Mouse (Mus musculus) cerebellum, adult 9-10 months (tissue): Measurements from ENCODE around the gene Fam166b.

Experiments
- DNase-seq: peaks from one replicate; pipeline ENCODE4 v3.0.0; 2022

The Fam166b gene

GRCm38 (mm10) chr4:43428946-43429345 lies at the start of gene Fam166b:
TSS of gene Fam166b (minus strand) at chr4:43429134.
- DNase-seq: no peak

GRCm38 (mm10) chr4:43478534-43478858 lies 49.6 kb upstream of the Fam166b start:
- DNase-seq: no peak

GRCm38 (mm10) chr4:43477857-43478533 lies 49.1 kb upstream of the Fam166b start:
- peak; percentile 92 for DNase-seq

DNA sequence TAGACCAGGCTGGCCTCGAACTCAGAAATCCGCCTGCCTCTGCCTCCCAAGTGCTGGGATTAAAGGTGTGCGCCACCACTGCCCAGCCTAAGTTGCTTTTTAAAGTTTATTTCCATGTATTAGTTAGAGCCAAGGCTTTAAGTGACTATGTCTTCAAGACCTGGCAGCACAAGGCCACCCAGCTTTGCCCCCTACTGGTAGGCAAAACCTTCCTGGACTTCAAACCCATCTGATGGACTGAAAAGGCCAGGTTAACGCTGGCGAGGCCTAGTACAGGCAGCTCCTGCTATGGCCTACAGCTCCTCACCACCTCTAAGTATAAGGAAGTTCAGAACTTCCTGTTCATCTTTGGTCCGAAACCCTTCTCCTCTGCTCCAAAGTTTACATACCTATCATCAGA lies 47.7 kb upstream of the Fam166b start:
- no peak for DNase-seq

- no peak for DNase-seq
Observed at GRCm38 (mm10) chr4:43473636-43474035, 44.7 kb upstream of the Fam166b start.

- DNase-seq: no peak
Observed at GRCm38 (mm10) chr4:43470301-43470700, 41.4 kb upstream of the Fam166b start.

DNA sequence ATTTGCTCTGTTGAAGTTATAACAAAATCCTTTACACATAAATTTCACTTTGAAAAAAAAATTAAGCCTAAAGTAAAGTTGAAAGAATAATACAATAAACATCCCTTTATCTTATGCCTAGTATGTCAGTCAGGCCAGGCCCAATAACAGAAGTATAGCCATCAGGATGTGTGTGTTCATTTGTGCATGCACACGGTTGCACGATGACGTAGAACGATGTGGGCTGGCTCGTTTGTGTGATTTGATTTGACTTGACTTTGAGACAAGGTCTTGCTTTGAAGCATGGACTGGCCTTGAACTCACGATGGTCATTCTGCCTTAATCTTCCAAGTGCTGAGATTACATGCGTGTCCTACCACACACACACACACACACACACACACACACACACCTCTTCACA lies 37.9 kb upstream of the Fam166b start:
- DNase-seq: no peak

GRCm38 (mm10) chr4:43465935-43466334 lies 37.0 kb upstream of the Fam166b start:
- no peak for DNase-seq

GRCm38 (mm10) chr4:43463102-43463501 lies 34.2 kb upstream of the Fam166b start:
- DNase-seq: no peak

- DNase-seq: no peak
Observed at GRCm38 (mm10) chr4:43457124-43457523, 28.2 kb upstream of the Fam166b start.

DNA sequence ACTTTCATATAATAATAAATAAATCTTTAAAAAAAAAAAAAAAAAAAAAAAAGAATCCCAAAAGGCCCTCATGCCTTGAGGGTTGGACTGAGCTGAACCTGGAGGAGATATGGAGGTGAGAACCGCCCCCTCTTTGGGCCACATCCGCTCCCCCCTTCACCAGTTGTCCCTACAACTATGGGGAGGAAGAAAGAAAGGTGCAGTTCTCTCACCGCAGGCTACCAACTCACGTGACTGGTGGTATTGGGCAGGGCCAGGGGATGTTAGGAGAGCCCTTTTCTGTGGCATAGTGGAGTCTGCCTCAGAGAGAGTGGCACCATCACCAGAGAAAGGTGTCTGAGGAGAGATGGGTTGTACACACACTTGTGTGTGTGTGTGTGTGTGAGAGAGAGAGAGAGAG lies 27.5 kb upstream of the Fam166b start:
- no peak for DNase-seq

GRCm38 (mm10) chr4:43454041-43454836 lies 25.3 kb upstream of the Fam166b start, which contains the start of gene Cd72:
TSS of gene Cd72 (minus strand) at chr4:43454628.
- no peak for DNase-seq

DNA sequence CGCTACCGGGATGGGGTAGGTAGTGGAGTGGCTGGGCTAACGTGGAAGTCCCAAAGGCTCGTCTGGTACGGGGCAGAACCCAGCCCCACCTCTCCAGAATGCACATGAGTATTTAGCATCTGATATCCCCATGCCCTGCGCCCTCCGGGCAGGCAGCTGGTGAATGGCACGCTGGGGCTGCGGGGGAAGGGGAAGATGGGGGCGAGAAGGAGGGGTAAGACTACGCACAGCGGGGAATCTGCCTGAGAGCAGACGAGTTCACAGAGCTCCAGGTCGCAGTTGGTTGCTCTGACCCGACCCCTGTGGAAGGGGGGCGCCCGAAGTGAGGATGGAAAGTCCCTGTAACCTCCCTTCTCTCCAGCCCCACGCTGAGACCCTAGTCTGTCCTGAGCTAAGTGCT lies 24.5 kb upstream of the Fam166b start:
- DNase-seq: no peak

GRCm38 (mm10) chr4:43452315-43452714 lies 23.4 kb upstream of the Fam166b start:
- DNase-seq: no peak

DNA sequence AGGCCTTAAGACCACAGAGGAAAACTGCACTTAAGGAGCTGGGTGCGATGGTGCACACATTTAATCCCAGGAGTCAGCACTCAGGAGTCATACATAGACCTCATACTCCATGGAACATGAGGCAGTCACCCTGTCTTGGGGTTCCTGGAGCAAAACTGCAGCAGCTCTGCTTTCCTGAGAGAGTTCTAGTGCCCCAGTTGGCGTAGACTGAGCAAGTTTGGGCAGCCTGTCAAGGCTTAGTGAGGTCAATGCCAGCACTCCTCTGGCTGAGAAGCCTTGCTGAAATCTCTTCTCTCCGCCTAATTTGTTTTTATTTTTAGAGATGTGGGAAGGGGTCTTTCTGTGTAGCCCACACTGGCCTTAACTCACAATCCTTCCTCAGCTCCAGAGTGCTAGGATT lies 19.6 kb upstream of the Fam166b start:
- no peak for DNase-seq

DNA sequence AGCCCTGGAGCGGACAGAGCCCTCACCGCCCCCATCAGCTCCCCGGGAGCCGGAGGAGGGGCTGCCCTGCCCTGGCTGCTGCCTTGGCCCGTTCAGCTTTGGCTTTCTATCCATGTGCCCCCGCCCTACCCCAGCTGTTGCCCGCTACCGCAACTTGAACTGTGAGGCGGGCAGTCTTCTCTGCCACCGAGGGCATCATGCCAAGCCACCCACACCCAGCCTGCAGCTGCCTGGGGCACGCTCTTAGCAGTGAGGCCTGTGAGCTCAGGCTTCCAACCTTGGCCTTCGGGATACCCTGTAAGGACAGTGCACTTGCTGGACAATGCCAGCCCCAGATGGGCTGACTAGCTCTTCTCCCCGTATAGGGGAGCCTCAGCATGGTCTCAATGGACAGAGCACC lies 18.3 kb upstream of the Fam166b start:
- DNase-seq: no peak

DNA sequence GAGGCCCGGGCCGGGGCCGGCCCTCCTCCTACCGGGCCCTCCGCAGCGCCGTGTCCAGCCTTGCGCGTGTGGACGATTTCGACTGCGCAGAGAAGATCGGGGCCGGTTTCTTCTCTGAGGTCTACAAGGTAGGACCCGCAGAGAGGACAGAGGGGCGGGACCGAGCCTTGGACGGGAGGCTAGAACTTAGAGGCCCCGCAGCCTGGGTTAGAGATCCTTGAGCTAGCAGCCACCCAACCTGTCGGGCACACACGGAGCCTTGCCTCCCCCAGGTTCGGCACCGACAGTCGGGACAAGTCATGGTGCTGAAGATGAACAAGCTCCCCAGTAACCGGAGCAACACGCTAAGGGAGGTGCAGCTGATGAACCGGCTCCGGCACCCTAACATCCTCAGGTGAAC lies 14.6 kb upstream of the Fam166b start:
- DNase-seq: no peak

DNA sequence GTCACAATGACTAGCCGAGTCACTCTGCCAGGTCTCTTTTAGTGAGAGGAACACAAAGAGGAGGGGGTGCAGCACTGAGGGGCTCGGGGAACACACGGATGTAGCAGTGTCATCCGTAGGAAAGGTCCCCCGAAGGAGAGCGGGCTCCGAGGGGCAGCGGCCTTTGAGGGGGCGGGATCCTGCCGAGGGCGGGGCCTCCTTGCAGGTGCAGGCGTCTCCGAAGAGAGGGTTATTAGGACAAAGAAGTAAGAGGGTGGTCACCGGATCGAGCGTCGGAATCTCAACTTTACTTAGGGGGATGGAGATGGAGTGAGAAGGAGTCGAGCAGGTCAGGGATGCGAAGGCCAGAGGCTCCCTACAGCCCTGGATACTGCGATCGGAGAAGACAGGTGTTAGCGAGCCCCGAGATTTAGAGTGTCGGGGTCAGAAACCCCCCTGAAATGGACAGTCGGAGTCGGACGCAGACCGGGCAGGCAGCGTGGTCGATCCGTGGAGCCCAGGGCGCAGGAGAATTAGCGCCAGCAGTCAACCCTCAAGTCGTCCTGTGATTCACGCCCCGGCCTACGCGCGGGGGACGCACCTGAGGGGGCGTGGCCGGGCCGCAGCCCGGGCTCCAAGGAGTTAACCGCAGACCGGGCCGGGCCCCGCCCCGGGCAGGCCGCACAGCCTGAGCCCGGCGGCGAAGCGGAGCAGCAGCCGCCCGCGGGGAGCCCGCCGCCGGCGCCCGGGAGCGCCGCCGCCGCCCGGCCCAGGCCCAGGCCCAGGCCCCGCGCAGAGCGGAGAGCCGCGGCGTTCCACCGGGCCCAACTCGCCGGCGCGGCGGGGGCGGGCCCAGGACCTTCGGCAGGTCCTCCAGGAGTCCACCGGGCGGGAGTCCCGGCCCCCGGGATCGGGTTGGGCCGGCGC lies 13.8 kb upstream of the Fam166b start:
- DNase-seq: peak; percentile 76

DNA sequence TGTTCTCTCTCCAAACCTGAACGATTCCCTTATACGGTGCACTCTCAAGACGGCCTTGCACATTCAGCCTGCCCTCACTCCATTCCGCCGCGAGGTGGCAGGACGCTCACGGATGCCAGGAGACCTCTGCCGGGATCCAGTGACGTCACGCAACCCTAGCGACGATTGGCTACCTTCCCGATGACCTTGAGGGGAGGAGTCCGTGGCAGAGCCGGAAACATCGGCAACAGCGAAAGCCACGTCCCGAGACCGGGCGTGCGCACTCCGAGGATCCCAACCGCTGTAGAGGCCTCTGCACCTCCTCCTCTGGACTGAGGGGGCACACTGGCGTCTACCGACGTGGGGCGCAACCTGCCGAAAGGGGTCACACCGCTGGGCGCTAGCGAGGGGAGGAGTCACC lies 13.1 kb upstream of the Fam166b start:
- peak; percentile 99 for DNase-seq

DNA sequence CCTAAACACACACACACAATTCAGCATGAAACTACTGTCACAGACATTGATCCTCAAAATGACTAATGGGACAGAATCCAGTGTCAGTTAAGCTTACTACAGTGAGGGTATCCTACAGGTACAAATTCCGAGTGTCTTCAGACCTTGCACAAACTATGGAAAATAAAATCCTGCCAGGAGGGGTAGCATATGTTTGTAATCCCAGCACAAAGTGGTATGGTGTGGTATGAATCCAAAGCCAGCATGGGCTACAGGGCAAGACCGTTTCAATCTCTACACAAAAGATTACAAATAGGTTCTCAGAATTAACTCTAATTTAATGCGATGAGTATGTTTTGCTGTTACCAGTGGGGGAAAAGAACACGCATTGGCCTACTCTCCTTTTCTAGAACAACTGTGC lies 12.7 kb upstream of the Fam166b start, which contains the start of gene Tesk1:
Gene Tesk1, plus strand, starts transcription at position 301 of the 400 bp plus-strand sequence.
- DNase-seq: peak; percentile 65

DNA sequence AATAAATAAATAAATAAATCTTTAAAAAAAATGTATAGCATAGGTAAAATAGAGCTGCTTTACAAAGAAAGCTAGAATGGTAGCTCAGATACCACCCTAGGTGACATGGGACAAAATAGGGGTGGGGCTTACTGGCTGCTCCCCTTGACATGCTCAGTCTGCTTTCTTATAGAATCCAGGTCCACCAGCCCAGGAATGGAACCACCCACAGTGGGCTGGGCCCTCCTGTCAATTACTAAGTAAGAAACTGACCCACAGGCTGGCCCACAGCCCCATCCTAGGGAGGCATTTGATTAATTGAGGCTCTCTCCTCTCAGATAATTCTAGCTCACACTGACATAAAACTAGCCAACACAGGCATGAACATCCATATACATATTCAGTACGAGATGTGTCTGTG lies 3.9 kb upstream of the Fam166b start:
- DNase-seq: no peak

- peak; percentile 91 for DNase-seq
Observed at GRCm38 (mm10) chr4:43431690-43432089, 2.8 kb upstream of the Fam166b start.

DNA sequence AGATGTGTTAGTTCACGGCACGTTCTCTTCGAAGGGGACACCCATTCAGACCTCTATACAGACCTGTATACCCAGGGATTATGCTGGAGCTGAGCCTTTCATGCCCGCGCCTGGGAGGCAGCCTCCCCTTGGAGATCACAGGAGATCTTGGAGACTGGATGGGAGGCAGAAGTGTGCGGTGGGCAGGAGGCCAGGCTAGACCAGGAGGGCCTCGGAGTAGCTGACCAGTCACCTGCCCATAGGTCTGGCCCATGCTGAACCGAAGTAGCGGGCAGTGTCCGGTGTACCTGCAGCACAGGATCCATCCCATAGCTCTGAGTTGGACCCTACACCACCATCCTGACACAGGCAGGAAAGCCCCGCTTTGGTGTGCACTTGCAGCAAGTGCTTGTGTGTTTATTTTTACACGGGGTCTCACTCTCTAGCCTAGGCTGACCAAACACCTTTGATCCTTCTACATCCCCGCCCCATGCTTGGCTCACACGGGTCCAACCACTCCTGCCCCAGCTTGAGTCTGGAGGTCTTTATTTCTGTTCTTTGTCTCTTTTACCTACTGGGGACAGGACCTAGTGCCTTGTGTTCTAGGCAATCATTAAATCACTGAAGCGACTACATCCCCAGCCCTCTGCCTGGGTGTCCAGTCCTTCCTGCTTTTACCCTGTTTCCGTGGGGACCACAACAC lies 613 bp downstream of the Fam166b start:
- no peak for DNase-seq
